Mouse (Mus musculus) myocyte (in vitro differentiated cells): ENCODE data around the gene BC030867. TPM values are rescaled to one million over a fixed set of nuclear protein-coding genes. Genes with fewer than 3 reads are reported as not detected.
A peak's percentile ranks its signal among the peaks of the same experiment; 100 is the strongest.

ENCODE experiments used
- H3K27me3 ChIP-seq: one replicate; pipeline ENCODE4 v1.6.1; 2011; ENCODE audit not compliant: control insufficient read depth, insufficient read depth, insufficient read length
- H3K36me3 ChIP-seq: one replicate; pipeline ENCODE4 v1.6.1; 2011; ENCODE audit not compliant: control insufficient read depth, insufficient read depth
- H3K4me2 ChIP-seq: one replicate; pipeline ENCODE4 v1.6.1; 2011; ENCODE audit warnings: low read depth, control low read depth
- H3K4me3 ChIP-seq: one replicate; pipeline ENCODE4 v1.5.1; 2011; ENCODE audit warnings: mild to moderate bottlenecking, control low read depth, moderate library complexity
- H3K79me2 ChIP-seq: one replicate; pipeline ENCODE4 v1.6.1; 2011; ENCODE audit not compliant: control insufficient read depth, insufficient read depth
- H3ac ChIP-seq: one replicate; pipeline ENCODE4 v1.6.1; 2011; ENCODE audit not compliant: control insufficient read depth, insufficient read length
- CEBPB ChIP-seq: IDR thresholded peaks from 2 replicates; pipeline ENCODE4 v1.6.1; 2011; ENCODE audit warnings: mild to moderate bottlenecking, moderate library complexity; ENCODE audit not compliant: poor library complexity, insufficient read depth, severe bottlenecking
- E2F4 ChIP-seq: IDR thresholded peaks from one replicate; pipeline ENCODE4 v1.6.1; 2011; ENCODE audit warnings: mild to moderate bottlenecking, control low read depth, moderate library complexity; ENCODE audit not compliant: insufficient read depth
- MYOD1 ChIP-seq, 3 experiments: IDR thresholded peaks; one replicate each; pipeline ENCODE4 v1.6.1; 2011; ENCODE audit warnings: control low read depth in 2 of 3, low read depth in 2 of 3, mild to moderate bottlenecking in 2 of 3, moderate library complexity in 1 of 3; ENCODE audit not compliant: insufficient read length in 2 of 3, control insufficient read depth in 1 of 3
- MYOG ChIP-seq, 3 experiments: IDR thresholded peaks; one replicate each; pipeline ENCODE4 v1.6.1; 2011; ENCODE audit warnings: control low read depth in 2 of 3, low read depth in 2 of 3, mild to moderate bottlenecking in 2 of 3; ENCODE audit not compliant: insufficient read length in 2 of 3, control insufficient read depth in 1 of 3, insufficient read depth in 1 of 3
- POLR2A ChIP-seq: IDR thresholded peaks from one replicate; pipeline ENCODE4 v1.6.1; 2011; ENCODE audit warnings: low read depth, mild to moderate bottlenecking, control low read depth, moderate library complexity; ENCODE audit not compliant: insufficient read length
- POLR2AphosphoS2 ChIP-seq: IDR thresholded peaks from one replicate; pipeline ENCODE4 v1.6.1; 2011; ENCODE audit warnings: low read depth, control low read depth; ENCODE audit not compliant: insufficient read length
- REST ChIP-seq: IDR thresholded peaks from one replicate; pipeline ENCODE4 v1.6.1; 2011; ENCODE audit warnings: mild to moderate bottlenecking, control low read depth, moderate library complexity; ENCODE audit not compliant: insufficient read depth, insufficient read length
- SRF ChIP-seq: IDR thresholded peaks from one replicate; pipeline ENCODE4 v1.6.1; 2011; ENCODE audit warnings: low read depth; ENCODE audit not compliant: control insufficient read depth, insufficient read length
- TCF12 ChIP-seq: IDR thresholded peaks from one replicate; pipeline ENCODE4 v1.6.1; 2011; ENCODE audit warnings: mild to moderate bottlenecking, control low read depth; ENCODE audit not compliant: poor library complexity, insufficient read depth, severe bottlenecking
- TCF3 ChIP-seq: IDR thresholded peaks from one replicate; pipeline ENCODE4 v1.6.1; 2011; ENCODE audit warnings: low read depth, control low read depth; ENCODE audit not compliant: insufficient read length
- USF1 ChIP-seq: IDR thresholded peaks from one replicate; pipeline ENCODE4 v1.6.1; 2011; ENCODE audit warnings: low read depth, mild to moderate bottlenecking, control low read depth, moderate library complexity
- polyA plus RNA-seq: library from polyadenylated mRNA; unstranded; fragments of >200 nt; fragmentation: generic; extraction: Trizol; gene quantifications from one replicate; pipeline ENCODE4 v1.2.1, GENCODE M21; 2012; ENCODE audit warnings: missing spikeins

The BC030867 gene
- polyA plus RNA-seq, 1 experiment = 4.4 TPM

- Histone ChIP-seq H3K79me2 (peaks cover 52% of the 10 kb centered on the region), H3K27me3 (no peaks in the 10 kb centered on the region), H3ac (peak overlapping the region; percentile 10), H3K4me2 (peak overlapping the region; percentile 97), H3K36me3 (no peaks in the 10 kb centered on the region), H3K4me3 (peak overlapping the region; percentile 29)
- TF ChIP-seq MYOG (IDR thresholded peaks at IDR 0.05; ENCODE audit: control insufficient read depth in 1 of 3, insufficient read depth in 1 of 3, insufficient read length in 2 of 3, low read depth in 2 of 3) (peak in 1 of 3 experiments; percentile 29), E2F4 (no peak)
These were observed 31.3 kb upstream of the BC030867 start for GRCm38 (mm10) chr11:102217396-102217795.

GRCm38 (mm10) chr11:102217876-102218430 lies 30.7 kb upstream of the BC030867 start:
- H3K4me3 ChIP-seq = peak overlapping the region; percentile 29
- H3K4me2 ChIP-seq = peak overlapping the region; percentile 97
- no peaks in the 10 kb centered on the region for H3K27me3 ChIP-seq
- H3K79me2 ChIP-seq = peaks cover 46% of the 10 kb centered on the region
- H3K36me3 ChIP-seq = no peaks in the 10 kb centered on the region
- TF ChIP-seq REST (no peak), MYOG (IDR thresholded peaks at IDR 0.05; ENCODE audit: control insufficient read depth in 1 of 3, insufficient read depth in 1 of 3, insufficient read length in 2 of 3, low read depth in 2 of 3) (peak in 2 of 3 experiments; percentile 8 to 17), SRF (no peak)
- H3ac ChIP-seq = peak overlapping the region; percentile 10

GRCm38 (mm10) chr11:102218783-102219182 lies 29.9 kb upstream of the BC030867 start:
- H3K79me2 ChIP-seq = peaks cover 38% of the 10 kb centered on the region

GRCm38 (mm10) chr11:102219247-102219993 lies 29.3 kb upstream of the BC030867 start:
- Histone ChIP-seq H3K36me3 (no peaks in the 10 kb centered on the region), H3K4me3 (peak overlapping the region; percentile 29), H3K4me2 (peak overlapping the region; percentile 64), H3ac (peak overlapping the region; percentile 10), H3K79me2 (peaks cover 32% of the 10 kb centered on the region), H3K27me3 (no peaks in the 10 kb centered on the region)
- peak in 2 of 3 experiments; percentile 11 to 45 for TF ChIP-seq MYOG (IDR thresholded peaks at IDR 0.05; ENCODE audit: control insufficient read depth in 1 of 3, insufficient read depth in 1 of 3, insufficient read length in 2 of 3, low read depth in 2 of 3)
- no peak for TF ChIP-seq REST
- TF ChIP-seq POLR2AphosphoS2 = no peak
- TF ChIP-seq MYOD1 (IDR thresholded peaks at IDR 0.05; ENCODE audit: control insufficient read depth in 1 of 3, insufficient read length in 2 of 3, low read depth in 2 of 3) = peak in 1 of 3 experiments; percentile 36

More at GRCm38 (mm10) chr11:102218783-102219182, 29.9 kb upstream of the BC030867 start:
- H3K4me3 ChIP-seq = peak overlapping the region; percentile 29
- no peaks in the 10 kb centered on the region for H3K36me3 ChIP-seq
- peak overlapping the region; percentile 10 for H3ac ChIP-seq
- H3K27me3 ChIP-seq = no peaks in the 10 kb centered on the region
- peak overlapping the region; percentile 97 for H3K4me2 ChIP-seq
- peak; percentile 92 for TF ChIP-seq POLR2A
- TF ChIP-seq TCF3 = peak; percentile 12
- peak in 2 of 3 experiments; percentile 71 to 84 for TF ChIP-seq MYOD1 (IDR thresholded peaks at IDR 0.05; ENCODE audit: control insufficient read depth in 1 of 3, insufficient read length in 2 of 3, low read depth in 2 of 3)
- no peak for TF ChIP-seq REST
- peak; percentile 58 to 88 (median 70) for TF ChIP-seq MYOG (IDR thresholded peaks at IDR 0.05; ENCODE audit: control insufficient read depth in 1 of 3, insufficient read depth in 1 of 3, insufficient read length in 2 of 3, low read depth in 2 of 3)
- TF ChIP-seq POLR2AphosphoS2 = peak; percentile 76
- peak; percentile 58 for TF ChIP-seq TCF12
- no peak for TF ChIP-seq SRF
- no peak for TF ChIP-seq USF1

GRCm38 (mm10) chr11:102219994-102220346 lies 28.7 kb upstream of the BC030867 start:
- Histone ChIP-seq H3ac (no peak overlapping the region), H3K79me2 (peaks cover 26% of the 10 kb centered on the region), H3K36me3 (no peaks in the 10 kb centered on the region), H3K4me2 (peak overlapping the region; percentile 64), H3K4me3 (no peak overlapping the region), H3K27me3 (no peaks in the 10 kb centered on the region)
- TF ChIP-seq MYOG (IDR thresholded peaks at IDR 0.05; ENCODE audit: control insufficient read depth in 1 of 3, insufficient read depth in 1 of 3, insufficient read length in 2 of 3, low read depth in 2 of 3) = peak in 1 of 3 experiments; percentile 22
- no peak for TF ChIP-seq POLR2A
- TF ChIP-seq MYOD1 (IDR thresholded peaks at IDR 0.05; ENCODE audit: control insufficient read depth in 1 of 3, insufficient read length in 2 of 3, low read depth in 2 of 3) = peak in 2 of 3 experiments; percentile 8 to 48
- TF ChIP-seq CEBPB = no peak
- no peak for TF ChIP-seq E2F4
- no peak for TF ChIP-seq USF1
